Mouse (Mus musculus): ENCODE data around the gene Gm45015. TPM values are rescaled to one million over a fixed set of nuclear protein-coding genes. Genes with fewer than 3 reads are reported as not detected.

The Gm45015 gene
- polyA plus RNA-seq (2012; rRNA removed), result not detected in 2 replicates

DNA sequence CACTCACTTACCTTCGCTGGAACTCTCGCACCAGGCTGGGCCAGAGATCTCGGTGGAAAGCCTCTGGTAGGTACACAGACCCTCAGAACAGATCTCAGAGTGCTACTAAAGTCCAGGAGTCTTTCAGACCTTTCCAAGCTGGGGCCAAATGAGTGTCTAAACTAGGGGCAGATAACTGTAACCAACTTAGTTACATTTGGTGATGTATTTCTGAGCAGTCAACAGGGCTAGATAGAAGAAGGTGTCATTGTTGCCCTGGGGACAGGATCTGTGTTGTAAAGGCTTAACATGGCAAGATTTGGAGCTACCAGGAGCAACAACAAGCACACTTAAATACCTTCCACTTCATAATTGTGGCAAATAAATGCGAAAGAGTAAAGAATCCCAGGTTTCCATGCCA, at the start of gene Gm45015:
TSS of gene Gm45015 (minus strand) at position 101 of the 400 bp plus-strand sequence.

DNA sequence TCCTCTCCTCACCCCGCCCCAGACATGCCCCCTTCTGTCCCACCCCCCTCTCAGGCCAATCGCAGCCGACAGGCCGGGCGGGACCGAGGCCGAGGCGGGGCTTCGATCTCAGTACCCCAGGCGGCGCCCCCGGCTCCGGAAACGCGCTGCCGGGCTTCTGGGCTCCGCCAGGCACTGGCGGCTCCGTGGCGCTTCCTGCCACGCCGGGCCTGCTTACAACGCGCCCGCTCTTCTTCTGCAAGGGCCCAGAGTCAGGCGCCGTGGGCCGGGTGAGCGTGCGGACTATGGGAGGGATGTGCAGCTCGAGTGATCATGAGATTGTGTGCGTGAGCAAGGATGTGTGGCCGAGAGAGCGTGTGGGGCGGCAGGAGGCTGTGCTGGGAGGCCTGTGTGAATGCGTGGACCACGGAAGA, 5.8 kb upstream of the Gm45015 start, which contains the start of gene Zfp275:
TSS of gene Zfp275 (plus strand) at position 139 of the 413 bp plus-strand sequence.

DNA sequence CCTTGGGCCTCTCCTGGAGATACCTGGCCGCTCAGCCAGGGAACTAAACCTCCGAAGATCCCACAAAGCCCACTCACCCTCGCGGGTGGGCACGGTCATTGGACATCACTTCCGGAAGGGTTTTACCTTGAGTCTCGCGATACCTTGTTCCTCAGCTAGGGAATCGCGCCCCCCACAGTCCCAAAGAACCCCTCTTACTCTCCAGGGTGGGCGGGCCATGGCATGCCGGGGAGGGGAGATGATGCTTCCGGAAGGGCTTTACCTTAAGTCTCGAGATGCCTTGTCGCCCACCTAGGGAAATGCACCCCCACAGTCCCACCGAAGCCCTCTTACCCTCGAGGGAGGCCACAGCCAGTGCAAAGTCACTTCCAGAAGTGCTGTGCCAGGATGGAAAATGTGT, 43.8 kb downstream of the Gm45015 start, which contains the start of the genes Xlr5a and Xlr5c:
TSS of gene Xlr5a (minus strand) at position 101 of the 400 bp plus-strand sequence.
TSS of gene Xlr5c (minus strand) at position 101 of the 400 bp plus-strand sequence.

Other genes with a start within 250 kb of the Gm45015 start
- 0.59 and 1.3 TPM in 2 replicates for gene Xlr3a, start 239.7 kb downstream of the Gm45015 start, polyA plus RNA-seq (2012; rRNA removed)
- gene Gm14685, start 219.8 kb downstream of the Gm45015 start, polyA plus RNA-seq (2012; rRNA removed), result 0.01 and 0.02 TPM in 2 replicates
- gene Xlr5b, start 188.0 kb downstream of the Gm45015 start, polyA plus RNA-seq (2012; rRNA removed), result not detected in 2 replicates
- gene DXBay18, start 187.4 kb downstream of the Gm45015 start, polyA plus RNA-seq (2012; rRNA removed), result 0.01 and 0.05 TPM in 2 replicates
- not detected in 2 replicates for gene Spin2d, start 159.9 kb downstream of the Gm45015 start, polyA plus RNA-seq (2012; rRNA removed)
- gene Xlr3b, start 144.6 kb downstream of the Gm45015 start, polyA plus RNA-seq (2012; rRNA removed), result 0.73 and 1.6 TPM in 2 replicates
- 1.0 and 1.5 TPM in 2 replicates for gene Xlr4b, start 122.5 kb downstream of the Gm45015 start, polyA plus RNA-seq (2012; rRNA removed)
- 1.0 and 1.4 TPM in 2 replicates for gene F8a, start 108.5 kb downstream of the Gm45015 start, polyA plus RNA-seq (2012; rRNA removed)
- 0.24 and 0.32 TPM in 2 replicates for gene Xlr4c, start 93.7 kb downstream of the Gm45015 start, polyA plus RNA-seq (2012; rRNA removed)
- gene Xlr3c, start 71.5 kb downstream of the Gm45015 start, polyA plus RNA-seq (2012; rRNA removed), result not detected in 2 replicates
- 0.05 TPM in 1 of 2 replicates, not detected in the other for gene Xlr5a, start 43.9 kb downstream of the Gm45015 start, polyA plus RNA-seq (2012; rRNA removed)
- not detected in 2 replicates for gene Xlr5c, start 43.9 kb downstream of the Gm45015 start, polyA plus RNA-seq (2012; rRNA removed)
- 3.2 TPM in 2 replicates for gene Zfp275, start 5.8 kb upstream of the Gm45015 start, polyA plus RNA-seq (2012; rRNA removed)
- gene Gm18336, start 61.9 kb upstream of the Gm45015 start, polyA plus RNA-seq (2012; rRNA removed), result not detected in 2 replicates
- under 0.01 TPM in 1 of 2 replicates, not detected in the other for gene Zfp92, start 74.3 kb upstream of the Gm45015 start, polyA plus RNA-seq (2012; rRNA removed)
- gene Trex2, start 98.5 kb upstream of the Gm45015 start, polyA plus RNA-seq (2012; rRNA removed), result 0.03 TPM in 1 of 2 replicates, not detected in the other
- gene Haus7, start 122.2 kb upstream of the Gm45015 start, polyA plus RNA-seq (2012; rRNA removed), result 29.5 and 31.5 TPM in 2 replicates
- 16.4 and 17.4 TPM in 2 replicates for gene Bgn, start 146.8 kb upstream of the Gm45015 start, polyA plus RNA-seq (2012; rRNA removed)
- 0.01 TPM in 1 of 2 replicates, not detected in the other for gene Atp2b3, start 166.2 kb upstream of the Gm45015 start, polyA plus RNA-seq (2012; rRNA removed)